Mouse (Mus musculus): ENCODE measurements around the gene Nhlrc1.

Gene Nhlrc1

GRCm38 (mm10) chr13:47014334-47015194 is at the start of gene Nhlrc1:
Gene Nhlrc1, minus strand, starts transcription at chr13:47014850.
- peak; percentile 68 for DNase-seq (ENCODE audit: low spot score)

GRCm38 (mm10) chr13:47063985-47064760 is 49.5 kb upstream of the Nhlrc1 start:
- no peak for DNase-seq (ENCODE audit: low spot score)

GRCm38 (mm10) chr13:47062756-47063155 is 48.1 kb upstream of the Nhlrc1 start:
- DNase-seq (ENCODE audit: low spot score): no peak

GRCm38 (mm10) chr13:47056781-47057180 is 42.1 kb upstream of the Nhlrc1 start:
- DNase-seq (ENCODE audit: low spot score): no peak

- DNase-seq (ENCODE audit: low spot score): no peak
Observed at GRCm38 (mm10) chr13:47056126-47056525, 41.5 kb upstream of the Nhlrc1 start.

GRCm38 (mm10) chr13:47053971-47054370 is 39.3 kb upstream of the Nhlrc1 start:
- DNase-seq (ENCODE audit: low spot score): no peak

- no peak for DNase-seq (ENCODE audit: low spot score)
Observed at GRCm38 (mm10) chr13:47050009-47050408, 35.4 kb upstream of the Nhlrc1 start.

GRCm38 (mm10) chr13:47047996-47048395 is 33.3 kb upstream of the Nhlrc1 start:
- no peak for DNase-seq (ENCODE audit: low spot score)

- peak; percentile 30 for DNase-seq (ENCODE audit: low spot score)
Observed at GRCm38 (mm10) chr13:47044617-47044947, 29.9 kb upstream of the Nhlrc1 start, which contains the start of gene Tpmt. Gene Tpmt, minus strand, starts transcription at chr13:47044737.

- DNase-seq (ENCODE audit: low spot score): peak; percentile 24
Observed at GRCm38 (mm10) chr13:47043833-47044616, 29.4 kb upstream of the Nhlrc1 start.

GRCm38 (mm10) chr13:47043030-47043680 is 28.5 kb upstream of the Nhlrc1 start, which contains the start of gene Kdm1b:
Gene Kdm1b, plus strand, starts transcription at chr13:47043499.
- peak; percentile 98 for DNase-seq (ENCODE audit: low spot score)

GRCm38 (mm10) chr13:47042024-47042633 is 27.5 kb upstream of the Nhlrc1 start:
- DNase-seq (ENCODE audit: low spot score): no peak

- DNase-seq (ENCODE audit: low spot score): no peak
Observed at GRCm38 (mm10) chr13:47040061-47040460, 25.4 kb upstream of the Nhlrc1 start.

- DNase-seq (ENCODE audit: low spot score): no peak
Observed at GRCm38 (mm10) chr13:47037946-47038345, 23.3 kb upstream of the Nhlrc1 start.

- no peak for DNase-seq (ENCODE audit: low spot score)
Observed at GRCm38 (mm10) chr13:47033602-47034001, 19.0 kb upstream of the Nhlrc1 start.

GRCm38 (mm10) chr13:47030376-47031107 is 15.9 kb upstream of the Nhlrc1 start:
- no peak for DNase-seq (ENCODE audit: low spot score)

- DNase-seq (ENCODE audit: low spot score): no peak
Observed at GRCm38 (mm10) chr13:47020798-47021197, 6.1 kb upstream of the Nhlrc1 start.

- no peak for DNase-seq (ENCODE audit: low spot score)
Observed at GRCm38 (mm10) chr13:47019774-47020173, 5.1 kb upstream of the Nhlrc1 start.

- peak; percentile 18 for DNase-seq (ENCODE audit: low spot score)
Observed at GRCm38 (mm10) chr13:47017259-47017658, 2.6 kb upstream of the Nhlrc1 start.

GRCm38 (mm10) chr13:47015195-47015501 is 498 bp upstream of the Nhlrc1 start:
- DNase-seq (ENCODE audit: low spot score): no peak

GRCm38 (mm10) chr13:47013740-47014139 is 910 bp downstream of the Nhlrc1 start:
- DNase-seq (ENCODE audit: low spot score): no peak

Measured in testis, postnatal 14 days (tissue).